Mouse (Mus musculus) midbrain, embryonic 13.5 days (tissue): ENCODE data around the gene Tagln3. TPM values are rescaled to one million over a fixed set of nuclear protein-coding genes. Genes with fewer than 3 reads are reported as not detected.

Source experiments
- ATAC-seq: fragments of 200-750 bp; cut with Nextera tagmentation; 2 replicates; pipeline ENCODE4 v1.8.0; 2017; ENCODE audit warnings: mild to moderate bottlenecking, moderate TSS enrichment, moderate library complexity
- H3K27ac ChIP-seq: fragments of 300-500 bp; sonication (generic); 2 replicates; pipeline ENCODE4 v1.5.1; 2015; ENCODE audit warnings: inconsistent platforms, mild to moderate bottlenecking, moderate library complexity
- H3K27me3 ChIP-seq: fragments of 300-500 bp; sonication (generic); 2 replicates; pipeline ENCODE4 v1.6.1; 2015; ENCODE audit warnings: mild to moderate bottlenecking, inconsistent platforms
- H3K36me3 ChIP-seq: fragments of 300-500 bp; sonication (generic); 2 replicates; pipeline ENCODE4 v1.6.1; 2015; ENCODE audit warnings: mild to moderate bottlenecking, inconsistent platforms
- H3K4me1 ChIP-seq: fragments of 300-500 bp; sonication (generic); replicated peaks from 2 replicates; pipeline ENCODE4 v1.6.1; 2015; ENCODE audit warnings: inconsistent platforms
- H3K4me2 ChIP-seq: fragments of 300-500 bp; sonication (generic); replicated peaks from 2 replicates; pipeline ENCODE4 v1.6.1; 2015; ENCODE audit warnings: moderate library complexity, mild to moderate bottlenecking, inconsistent platforms
- H3K4me3 ChIP-seq: fragments of 300-500 bp; sonication (generic); replicated peaks from 2 replicates; pipeline ENCODE4 v1.5.1; 2015; ENCODE audit warnings: mild to moderate bottlenecking, inconsistent platforms
- H3K9ac ChIP-seq: fragments of 300-500 bp; sonication (generic); replicated peaks from 2 replicates; pipeline ENCODE4 v1.6.1; 2015; ENCODE audit warnings: mild to moderate bottlenecking, inconsistent platforms
- H3K9me3 ChIP-seq: fragments of 300-500 bp; sonication (generic); 2 replicates; pipeline ENCODE4 v1.6.1; 2016; ENCODE audit warnings: mild to moderate bottlenecking, inconsistent platforms
- WGBS: fragments of 180-500 bp; shearing (Covaris S2); methylation state at CpG from one replicate; pipeline ENCODE4 v1.1.7; 2015; 5-methylcytosine and 5-hydroxymethylcytosine counted together
- polyA plus RNA-seq: library from polyadenylated mRNA; unstranded; fragments of >200 nt; fragmentation: Nextera tagmentation; extraction: Ambion mirVana; gene quantifications from 2 replicates; pipeline ENCODE4 v1.2.1, GENCODE M21; 2015

Gene Tagln3
- polyA plus RNA-seq, 1 experiment from 2014 or later, result 569 TPM

GRCm38 (mm10) chr16:45676462-45676861, 47.9 kb downstream of the Tagln3 start:
- no peak overlapping the region for H3K9ac ChIP-seq
- no peak overlapping the region for H3K4me3 ChIP-seq
- no peak overlapping the region for H3K27ac ChIP-seq
- H3K4me1 ChIP-seq, result no peaks in the 10 kb centered on the region
- ATAC-seq, result no peak
- no peaks in the 10 kb centered on the region for H3K9me3 ChIP-seq
- WGBS, result 55% methylated on average over 1 of the region's 1 CpGs
- no peaks in the 10 kb centered on the region for H3K27me3 ChIP-seq
- no peak overlapping the region for H3K4me2 ChIP-seq
- H3K36me3 ChIP-seq, result no peaks in the 10 kb centered on the region

GRCm38 (mm10) chr16:45670005-45670404, 54.4 kb downstream of the Tagln3 start:
- no peak overlapping the region for H3K9ac ChIP-seq
- H3K27me3 ChIP-seq, result no peaks in the 10 kb centered on the region
- no peak for ATAC-seq
- no peaks in the 10 kb centered on the region for H3K9me3 ChIP-seq
- H3K4me1 ChIP-seq, result no peaks in the 10 kb centered on the region
- H3K36me3 ChIP-seq, result no peaks in the 10 kb centered on the region
- WGBS, result 78% methylated on average over 4 of the region's 4 CpGs
- no peak overlapping the region for H3K4me2 ChIP-seq
- no peak overlapping the region for H3K27ac ChIP-seq
- no peak overlapping the region for H3K4me3 ChIP-seq

GRCm38 (mm10) chr16:45668178-45668577, 56.2 kb downstream of the Tagln3 start:
- Histone ChIP-seq H3K9me3 (no peaks in the 10 kb centered on the region), H3K27me3 (no peaks in the 10 kb centered on the region), H3K27ac (no peak overlapping the region), H3K36me3 (no peaks in the 10 kb centered on the region), H3K4me1 (no peaks in the 10 kb centered on the region), H3K9ac (no peak overlapping the region), H3K4me2 (no peak overlapping the region), H3K4me3 (no peak overlapping the region)
- WGBS, result 76% methylated on average over 3 of the region's 3 CpGs
- ATAC-seq, result no peak

- no peak overlapping the region for H3K27ac ChIP-seq
- WGBS, result 75% methylated on average over 2 of the region's 2 CpGs
- ATAC-seq, result no peak
- no peak overlapping the region for H3K4me2 ChIP-seq
- no peaks in the 10 kb centered on the region for H3K36me3 ChIP-seq
- no peaks in the 10 kb centered on the region for H3K4me1 ChIP-seq
- H3K9me3 ChIP-seq, result no peaks in the 10 kb centered on the region
- H3K27me3 ChIP-seq, result no peaks in the 10 kb centered on the region
- no peak overlapping the region for H3K4me3 ChIP-seq
- H3K9ac ChIP-seq, result no peak overlapping the region
These were observed 58.3 kb downstream of the Tagln3 start for GRCm38 (mm10) chr16:45666136-45666535.

- Histone ChIP-seq H3K9me3 (no peaks in the 10 kb centered on the region), H3K27ac (no peak overlapping the region), H3K27me3 (no peaks in the 10 kb centered on the region), H3K36me3 (no peaks in the 10 kb centered on the region), H3K4me3 (no peak overlapping the region), H3K9ac (no peak overlapping the region), H3K4me2 (no peak overlapping the region), H3K4me1 (no peaks in the 10 kb centered on the region)
- ATAC-seq, result no peak
These were observed 62.0 kb downstream of the Tagln3 start for GRCm38 (mm10) chr16:45662381-45662780.

Other genes with a start within 250 kb of the Tagln3 start
- gene Gm609, start 231.6 kb downstream of the Tagln3 start, polyA plus RNA-seq, result not detected in 2 replicates
- not detected in 2 replicates for gene Gm17783, start 192.6 kb downstream of the Tagln3 start, polyA plus RNA-seq
- gene Slc9c1, start 189.3 kb downstream of the Tagln3 start, polyA plus RNA-seq, result not detected in 2 replicates
- gene Gcsam, start 114.2 kb downstream of the Tagln3 start, polyA plus RNA-seq, result not detected in 2 replicates
- 0.09 TPM in 1 of 2 replicates, not detected in the other for gene BC016579, start 70.5 kb downstream of the Tagln3 start, polyA plus RNA-seq
- 0.32 and 0.63 TPM in 2 replicates for gene Tmprss7, start 30.9 kb downstream of the Tagln3 start, polyA plus RNA-seq
- 52.6 and 58.8 TPM in 2 replicates for gene Abhd10, start 18.3 kb upstream of the Tagln3 start, polyA plus RNA-seq
- gene Phldb2, start 229.0 kb upstream of the Tagln3 start, polyA plus RNA-seq, result 12.1 and 12.2 TPM in 2 replicates